Mouse (Mus musculus) NIH3T3 (cell line): ENCODE data around the gene Kirrel.

Experiments
- DNase-seq: peaks from one replicate; pipeline ENCODE4 v3.0.0-alpha.2; 2012; ENCODE audit warnings: low read depth

The Kirrel gene

DNA sequence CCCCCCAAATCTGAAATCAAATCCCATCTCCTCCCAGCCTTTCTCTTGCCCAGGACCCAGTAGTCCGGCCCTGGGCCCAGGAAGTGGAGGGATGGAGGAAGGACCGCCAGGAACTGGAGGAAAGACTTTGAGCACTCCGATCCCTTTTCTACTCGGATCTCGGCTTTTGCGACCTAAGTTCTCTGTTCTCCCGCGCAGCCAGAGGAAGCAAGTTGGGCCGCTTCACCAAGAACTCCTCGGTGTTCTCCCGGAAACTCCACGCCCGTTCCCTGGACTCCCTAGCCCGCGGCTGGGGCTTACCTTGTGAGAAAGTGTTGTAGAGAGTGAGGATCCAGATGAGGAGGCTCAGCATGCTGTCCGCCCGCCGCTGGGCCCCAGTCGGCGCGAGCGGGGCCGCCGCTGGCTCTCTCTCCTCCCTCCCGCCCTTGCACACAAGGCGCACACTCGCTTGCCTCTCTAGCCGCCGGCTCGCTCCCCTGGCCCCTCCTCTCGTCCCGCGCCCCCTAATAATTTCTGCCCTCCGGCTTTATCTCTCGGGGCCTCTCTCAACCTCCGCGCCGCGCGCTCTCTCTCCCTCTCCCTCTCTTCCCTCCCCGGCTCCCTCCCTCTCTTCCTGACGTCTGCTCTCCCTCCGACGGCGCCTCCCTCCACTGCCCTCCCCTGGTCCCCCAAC is at the start of gene Kirrel:
Gene Kirrel (minus strand): TSS at position 652 of the 673 bp plus-strand sequence.
- peak; percentile 95 for DNase-seq

DNA sequence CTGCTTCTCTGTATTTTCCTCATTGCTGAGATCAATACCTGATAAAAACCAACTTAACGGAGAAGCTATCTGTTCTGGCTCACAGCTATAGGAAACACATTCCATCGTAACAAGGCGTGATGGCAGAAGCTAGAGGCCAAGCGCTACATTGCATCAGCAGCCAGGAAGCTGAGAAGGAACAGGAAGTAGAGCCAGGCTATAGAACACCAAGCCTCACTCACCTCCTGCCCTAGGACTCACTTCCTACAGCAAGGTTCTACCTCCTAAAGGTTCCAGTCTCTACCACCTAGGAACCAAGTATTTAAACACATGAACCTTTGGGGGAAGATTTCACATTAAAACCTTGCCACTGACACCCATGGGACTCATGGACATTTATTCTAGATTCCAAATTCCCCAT is 49.1 kb upstream of the Kirrel start:
- DNase-seq = no peak

DNA sequence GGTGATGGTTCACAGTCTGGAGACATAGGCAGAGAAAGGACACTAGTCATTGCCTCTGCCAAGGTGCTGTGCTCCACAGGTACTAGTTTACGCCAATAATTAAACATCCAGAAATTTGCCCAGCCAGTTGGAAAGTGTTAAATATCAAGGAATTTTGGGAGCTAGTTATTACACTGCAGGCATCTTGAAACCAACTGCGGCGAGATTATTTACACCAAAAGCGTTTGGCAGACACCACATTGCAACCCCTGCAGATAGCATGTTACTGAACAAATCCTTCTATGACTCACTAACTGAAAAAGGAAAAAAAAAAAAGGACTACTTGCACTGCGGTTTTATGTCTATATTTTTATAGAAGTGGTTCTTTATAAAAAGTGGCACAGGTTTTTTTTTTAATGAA is 47.8 kb upstream of the Kirrel start:
- DNase-seq = no peak

DNA sequence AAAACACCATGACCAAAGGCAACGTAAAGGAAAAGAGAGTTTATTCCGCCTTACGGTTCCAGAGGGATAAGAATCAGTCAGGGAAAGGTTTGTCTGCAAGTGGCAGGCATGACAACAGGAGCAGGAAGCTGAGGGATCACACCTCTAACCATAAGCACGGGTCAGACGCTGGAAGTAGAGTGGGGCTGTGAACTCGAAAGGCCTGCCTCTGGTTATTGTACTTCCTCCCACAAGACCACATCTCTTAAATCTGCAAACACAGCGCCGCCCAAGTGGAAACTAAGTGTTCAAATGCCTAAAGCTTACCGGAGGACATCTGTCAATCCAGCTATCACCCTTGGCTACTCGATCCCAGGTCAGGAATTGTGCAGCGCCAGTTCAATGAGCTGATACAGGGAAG is 40.6 kb upstream of the Kirrel start:
- no peak for DNase-seq

DNA sequence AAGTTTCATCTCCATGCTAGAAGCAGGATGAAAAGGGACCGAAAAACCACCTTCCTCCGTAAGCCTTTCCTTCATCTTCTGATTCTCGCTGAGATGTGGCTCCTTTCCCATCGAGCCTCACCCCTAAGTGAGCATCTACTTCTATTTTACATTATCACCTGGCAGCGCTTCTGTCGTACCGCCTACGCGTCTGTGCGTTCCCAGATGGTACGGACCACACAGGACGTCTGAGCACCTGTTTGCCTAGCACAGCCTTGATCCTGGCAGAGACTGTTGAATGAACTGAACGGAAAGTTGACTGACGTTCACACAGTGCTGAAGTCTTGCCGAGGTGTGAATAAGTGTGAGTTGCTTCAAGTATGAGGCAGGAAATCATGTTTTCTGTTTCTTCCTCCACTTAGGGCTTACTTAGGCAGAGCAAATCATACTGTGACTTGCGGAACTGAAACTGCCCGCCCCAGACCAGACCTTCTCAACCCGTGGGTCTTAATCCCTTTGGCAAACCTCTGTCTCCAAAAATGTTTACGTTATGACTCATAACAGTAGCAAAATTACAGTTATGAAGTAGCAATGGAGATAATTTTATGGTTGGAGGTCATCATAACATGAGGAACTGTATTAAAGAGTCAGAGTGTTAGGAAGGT is 39.8 kb upstream of the Kirrel start:
- no peak for DNase-seq

DNA sequence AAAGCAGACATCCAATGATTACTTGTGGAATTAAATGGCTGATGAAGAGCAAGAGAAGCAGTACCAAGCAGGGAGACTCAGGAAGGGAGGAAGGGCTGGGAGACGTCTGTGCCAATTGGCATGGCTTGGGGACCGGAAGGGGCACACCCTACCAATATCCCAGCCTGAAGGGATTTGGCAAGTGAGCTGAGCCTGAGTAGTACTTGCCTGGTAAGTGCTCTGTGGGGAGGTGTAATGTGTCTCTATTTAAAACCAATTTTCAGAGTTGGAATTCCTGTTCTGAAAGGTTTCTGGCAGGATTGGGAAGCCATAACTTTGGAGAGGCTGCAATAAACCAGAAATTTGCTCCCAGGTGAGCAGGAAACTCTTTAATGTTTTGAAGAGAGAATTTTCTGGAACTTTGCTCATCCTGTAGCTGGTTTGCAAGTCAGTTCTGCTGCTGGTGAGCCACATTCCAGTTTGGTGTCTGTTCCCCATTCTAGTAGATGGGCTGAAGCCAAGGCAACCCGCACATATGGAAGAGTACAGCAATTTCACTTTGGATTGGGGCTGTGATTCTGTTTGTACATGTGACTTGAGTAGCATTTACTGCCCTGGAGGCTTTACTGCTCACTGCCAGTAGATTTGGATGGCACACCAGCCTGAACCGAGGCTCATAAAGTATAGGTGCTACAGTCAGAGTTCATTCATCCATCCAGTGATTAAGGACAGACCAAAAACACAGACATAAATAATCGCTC is 32.0 kb upstream of the Kirrel start:
- no peak for DNase-seq

DNA sequence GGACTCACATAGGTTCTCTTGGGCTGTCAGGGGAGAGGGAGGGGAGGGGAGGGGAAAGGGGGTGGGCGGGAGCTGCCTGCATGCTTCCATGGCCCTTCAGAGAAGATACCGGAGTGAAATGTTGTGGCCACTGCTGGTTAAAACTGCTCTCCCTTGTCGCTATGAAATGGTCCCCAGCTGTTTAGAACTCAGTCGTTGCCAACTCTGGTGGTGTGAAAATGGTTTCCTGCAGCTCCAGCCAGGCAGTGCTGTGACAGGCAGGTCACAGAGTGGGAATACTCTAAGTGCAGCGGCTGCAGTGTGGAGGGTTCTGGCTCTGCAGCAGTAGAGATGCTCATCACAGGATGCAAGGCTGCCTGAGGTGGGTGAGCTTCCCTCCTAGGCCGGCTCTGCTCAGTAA is 22.1 kb upstream of the Kirrel start:
- DNase-seq = no peak

DNA sequence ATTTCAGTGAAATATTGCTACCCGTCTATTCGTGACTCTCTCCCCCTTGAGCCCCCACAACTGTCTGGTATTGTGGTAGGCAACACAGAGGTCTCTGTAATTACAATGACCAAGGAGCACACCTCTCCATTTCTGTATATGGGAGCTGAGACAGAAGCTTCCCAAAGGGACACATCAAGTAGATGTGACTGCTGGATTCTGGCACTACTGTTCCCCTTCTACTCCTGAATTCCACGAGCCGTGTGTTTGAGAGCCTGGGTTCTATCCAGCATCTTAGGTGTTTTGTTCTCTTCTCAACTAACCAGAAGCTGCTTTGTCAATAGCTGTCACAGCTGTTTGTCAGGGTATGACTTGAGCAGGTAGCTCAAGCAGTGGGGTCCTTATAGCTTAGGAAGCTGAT is 20.5 kb upstream of the Kirrel start:
- no peak for DNase-seq

DNA sequence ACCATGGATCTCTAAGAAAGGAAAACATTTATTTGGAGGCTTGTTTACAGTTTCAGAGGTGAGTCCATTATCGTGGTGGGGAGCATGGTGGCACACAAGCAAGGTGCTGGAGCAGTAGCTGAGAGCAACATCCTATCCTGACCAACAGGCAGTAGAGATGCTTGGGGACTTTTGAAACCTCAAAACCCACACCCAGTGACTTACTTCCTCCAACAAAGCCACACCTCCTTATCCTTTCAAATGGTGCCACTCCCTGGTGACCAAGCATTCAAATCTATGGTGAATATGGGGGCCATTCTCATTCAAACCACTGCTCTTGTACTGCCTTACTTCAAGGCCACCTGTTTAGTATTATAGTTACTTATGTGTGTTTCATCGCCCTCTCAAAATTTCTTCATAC is 20.0 kb upstream of the Kirrel start:
- no peak for DNase-seq

DNA sequence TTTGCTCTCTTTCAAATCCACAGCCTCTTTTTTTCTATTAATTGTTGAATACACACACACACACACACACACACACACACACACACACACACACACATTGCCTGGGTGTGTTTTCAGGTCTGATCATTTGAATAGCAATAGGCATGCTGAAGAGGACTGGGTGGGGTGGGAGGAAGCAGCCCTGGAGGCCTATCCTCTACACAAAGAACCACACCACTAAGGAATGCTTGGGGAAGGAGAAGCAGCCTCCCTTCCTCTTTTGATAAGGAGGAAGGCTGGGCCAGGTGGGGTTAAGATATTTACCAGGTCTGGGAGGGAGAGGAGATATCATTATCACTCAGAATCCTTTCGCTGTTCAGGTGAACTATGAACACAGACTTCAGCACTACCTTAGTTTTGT is 19.2 kb upstream of the Kirrel start:
- no peak for DNase-seq

DNA sequence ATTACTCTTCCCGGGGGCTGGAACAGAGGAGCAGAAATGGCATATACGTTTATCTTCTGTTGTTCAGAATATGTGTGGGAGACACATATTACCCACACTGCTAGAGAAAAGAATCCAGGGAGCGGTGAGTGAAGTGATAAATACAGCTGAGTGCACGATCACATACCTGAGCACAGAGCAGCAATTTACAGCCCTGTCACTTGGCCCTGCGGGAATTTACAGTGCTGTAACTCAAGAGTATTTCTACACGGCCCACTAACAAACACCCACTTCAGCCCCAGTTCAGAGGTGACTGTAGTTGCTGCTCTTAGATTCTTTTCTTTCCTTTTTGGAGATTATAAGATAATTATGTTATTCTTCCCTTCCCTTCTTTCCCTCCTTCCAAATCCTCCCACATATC is 18.8 kb upstream of the Kirrel start:
- no peak for DNase-seq

DNA sequence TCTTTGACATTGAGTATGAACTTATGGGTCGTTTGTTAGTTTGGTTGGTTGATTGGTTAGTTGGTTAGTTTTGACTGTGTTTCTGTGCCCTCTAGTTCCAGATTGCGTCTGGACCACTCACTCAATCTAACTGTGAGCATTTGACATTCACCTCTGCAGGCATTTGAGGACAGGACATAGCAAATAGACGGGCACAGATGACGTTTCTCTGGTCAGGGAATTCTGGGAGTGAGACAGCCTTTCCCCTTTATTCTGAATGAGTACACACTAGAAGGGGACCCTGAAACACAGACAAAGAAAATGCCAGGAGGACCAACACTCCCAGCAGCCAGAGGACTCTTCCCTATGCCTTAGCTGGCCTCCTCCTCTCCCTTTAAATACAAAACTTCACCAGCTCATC is 2.1 kb upstream of the Kirrel start:
- DNase-seq = no peak

DNA sequence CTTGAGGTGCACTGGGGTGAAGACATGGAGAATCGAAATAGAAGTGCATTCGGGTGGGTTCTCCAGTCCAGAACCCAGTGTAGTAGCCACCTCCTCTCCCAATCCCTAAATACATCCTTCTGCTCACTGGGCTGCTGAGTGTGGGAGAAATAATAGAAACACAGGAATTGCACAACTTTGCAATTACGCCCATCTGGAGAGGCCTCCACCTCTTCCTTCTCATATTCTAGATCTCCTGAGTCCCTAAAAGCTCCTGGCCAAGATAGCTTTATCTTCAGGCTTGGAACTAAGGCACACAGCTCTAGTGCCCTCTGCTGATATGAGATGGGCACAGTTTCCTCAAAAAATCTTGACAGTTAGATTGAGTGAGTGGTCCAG is 880 bp upstream of the Kirrel start:
- peak; percentile 84 for DNase-seq

DNA sequence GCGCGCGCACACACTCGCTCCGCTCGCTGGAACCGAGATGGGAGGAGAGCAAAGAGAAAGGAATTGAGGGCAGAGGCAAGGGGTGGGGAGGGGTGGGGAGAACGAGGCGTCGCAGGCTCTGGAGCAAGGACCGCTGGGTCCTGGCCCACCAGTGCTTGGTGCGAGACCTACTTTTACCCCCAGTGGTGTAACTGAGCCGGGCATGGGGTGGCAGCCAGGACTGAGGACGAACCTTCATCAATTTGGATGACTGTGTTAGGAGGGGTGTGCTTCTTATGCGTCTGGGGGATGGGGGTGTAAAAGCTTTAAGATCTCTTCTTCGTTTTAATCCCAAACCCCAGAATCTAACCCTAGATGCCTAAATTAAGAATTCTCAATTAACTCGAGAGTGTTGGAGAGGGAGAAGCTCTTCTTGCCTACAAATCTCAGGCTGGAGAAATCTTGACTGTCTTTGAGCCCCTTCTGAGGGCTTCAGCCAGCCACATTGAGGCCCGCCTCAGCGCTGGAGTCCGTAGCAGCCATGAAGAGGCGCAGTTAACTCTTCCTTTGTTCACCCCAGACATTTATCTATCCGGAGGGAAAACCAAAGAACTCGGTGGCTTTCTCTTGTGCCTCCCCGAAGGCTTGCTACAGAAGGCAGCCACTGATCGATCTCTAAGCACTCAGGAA is 356 bp upstream of the Kirrel start:
- DNase-seq = peak; percentile 53

DNA sequence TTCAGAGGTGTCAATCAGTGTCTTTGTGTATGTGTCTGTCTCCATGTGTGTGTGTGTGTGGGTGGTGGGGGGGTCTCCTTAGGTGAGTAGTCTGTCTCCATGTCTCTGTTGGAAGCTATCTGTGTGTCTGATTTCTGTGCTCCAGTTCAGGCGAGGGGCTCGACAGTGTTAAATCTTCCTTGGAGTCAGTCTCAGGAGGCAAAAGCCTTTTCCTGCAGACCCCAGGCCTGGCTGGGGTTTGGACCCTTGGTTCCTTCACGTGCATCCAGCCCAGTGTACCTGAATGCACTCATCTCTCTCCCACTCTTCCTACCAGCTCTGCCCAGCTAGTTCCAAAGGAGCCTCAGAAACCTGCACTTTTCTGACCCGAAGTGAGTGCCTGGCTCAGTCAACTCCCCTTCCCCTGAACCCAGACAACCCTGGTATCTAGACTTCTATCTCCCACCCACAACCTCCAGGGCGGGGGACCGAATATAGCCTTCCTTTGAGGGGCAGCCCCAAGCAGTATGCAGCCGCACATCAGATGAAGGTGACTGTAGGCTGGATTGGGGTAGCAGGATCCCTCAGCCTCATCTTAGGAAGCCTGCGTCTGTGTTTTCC is 961 bp downstream of the Kirrel start:
- no peak for DNase-seq

DNA sequence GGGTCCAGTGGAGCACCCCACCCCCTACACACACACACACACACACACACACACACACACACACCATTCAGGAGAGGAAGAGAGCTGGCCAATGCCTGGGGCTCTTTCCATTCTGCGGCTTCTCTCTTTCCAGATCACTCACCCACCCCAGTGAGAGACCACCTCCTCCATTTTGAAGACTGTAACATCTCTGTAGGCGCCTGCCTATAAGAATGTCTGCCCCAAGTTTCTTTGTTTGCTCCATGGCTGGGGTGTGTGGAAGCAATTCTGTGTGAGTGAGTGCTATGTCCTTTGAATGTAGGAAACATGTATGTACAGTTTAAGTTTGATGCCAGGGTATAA is 1.5 kb downstream of the Kirrel start:
- peak; percentile 55 for DNase-seq

DNA sequence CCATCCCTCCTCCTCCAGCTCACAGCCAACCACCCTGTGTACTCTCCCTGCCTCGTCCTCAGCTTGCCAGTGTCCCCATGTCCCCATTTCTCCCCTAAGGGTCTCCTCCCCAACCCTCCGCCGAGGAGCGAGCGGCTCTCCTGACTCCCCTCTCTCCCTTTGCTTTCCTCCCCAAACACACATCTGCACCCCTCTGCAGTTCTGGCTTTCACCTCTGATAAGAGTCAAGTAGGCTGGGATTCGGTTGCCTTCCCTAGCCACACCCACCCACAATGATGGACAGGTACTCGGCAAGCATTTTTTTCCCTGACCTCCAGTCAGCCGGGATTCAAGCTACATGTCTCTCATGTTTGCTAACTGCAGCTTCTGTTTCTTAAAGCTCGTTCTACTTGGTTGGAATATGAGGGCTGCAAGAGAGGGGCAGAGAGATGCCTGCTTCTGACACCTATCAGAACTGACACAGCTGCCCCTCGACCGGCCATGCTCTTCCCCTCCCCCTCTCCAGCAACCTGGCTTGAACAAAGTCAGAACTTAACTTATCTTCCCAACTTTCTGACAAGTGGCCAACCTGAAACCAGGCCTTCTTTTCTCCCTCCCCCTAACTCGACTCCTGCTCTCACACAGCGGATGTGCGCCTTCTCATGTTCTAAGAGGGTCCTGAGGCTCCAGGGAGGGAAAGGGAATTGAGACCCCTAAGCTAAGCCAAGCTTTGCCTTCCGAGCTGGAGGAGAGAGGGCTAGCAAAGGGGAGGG is 2.0 kb downstream of the Kirrel start:
- DNase-seq = peak; percentile 80

DNA sequence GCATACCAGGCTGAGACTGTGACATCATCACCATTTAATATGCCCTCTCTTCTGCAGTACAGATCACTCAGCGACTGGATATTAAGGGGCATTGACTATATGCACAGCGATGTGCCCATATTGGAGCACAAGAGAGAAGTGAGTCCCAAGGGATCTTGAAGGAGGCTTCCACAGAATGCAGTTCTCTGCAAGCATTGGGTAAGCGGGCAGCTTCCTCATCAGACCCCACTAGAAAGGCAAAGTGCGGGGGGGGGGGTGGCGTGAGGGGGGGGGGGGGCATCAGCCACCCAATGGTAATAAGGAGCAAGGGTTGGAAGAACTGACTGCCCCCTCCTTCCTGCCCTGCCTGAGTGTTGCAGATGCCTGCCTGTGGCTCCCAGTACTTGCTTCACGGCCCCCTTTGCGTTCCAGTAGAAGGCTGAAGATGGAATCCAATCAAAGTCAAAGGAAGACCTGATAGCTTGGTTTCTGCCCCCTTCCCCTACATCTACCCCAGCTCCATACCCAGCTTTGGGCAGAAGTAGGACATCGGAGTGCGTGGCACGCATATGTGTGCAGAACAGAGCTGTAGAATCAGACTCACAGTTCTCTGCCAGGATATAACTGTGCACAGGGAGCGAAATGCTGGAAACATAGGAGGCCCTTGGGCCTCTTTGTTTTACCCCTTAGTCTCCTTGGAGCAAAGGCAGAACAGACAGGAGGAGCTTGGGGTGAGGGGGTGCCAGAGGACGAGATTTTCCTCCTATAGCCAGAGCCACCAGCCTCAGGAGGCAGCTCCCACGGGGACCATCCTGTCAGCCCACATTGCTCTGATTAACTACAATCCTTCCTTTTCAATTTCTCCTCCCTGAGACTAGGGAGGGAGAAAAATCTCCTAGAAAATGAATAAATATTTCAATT is 3.1 kb downstream of the Kirrel start:
- DNase-seq = no peak

DNA sequence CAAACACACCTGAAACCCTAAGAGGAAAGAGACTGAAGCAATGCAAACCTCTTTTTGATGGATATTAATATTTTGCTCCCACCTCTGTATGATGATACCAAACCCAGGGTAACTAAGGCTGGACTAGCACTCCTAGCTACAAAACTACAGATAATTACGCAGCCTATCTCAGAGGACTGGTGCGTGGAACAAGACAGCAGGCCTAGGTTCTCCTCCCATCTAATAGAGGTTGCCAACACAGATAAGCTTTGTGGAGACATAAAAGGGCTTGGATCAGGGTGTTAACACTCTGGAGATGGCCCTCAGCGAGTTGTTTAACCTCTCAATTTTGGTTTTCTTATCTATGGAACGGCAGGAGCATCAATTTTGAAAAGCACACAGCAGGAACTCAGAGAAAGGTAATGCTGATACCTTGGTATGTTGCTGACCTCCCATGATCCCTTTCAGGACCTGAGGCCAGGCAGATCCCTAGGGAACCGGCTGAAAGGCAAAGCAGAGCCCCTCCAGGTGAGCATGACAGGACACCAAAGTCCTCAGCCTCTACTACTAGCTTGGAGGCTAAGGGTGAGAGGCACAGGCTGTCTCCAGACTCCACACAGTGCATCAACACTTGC is 5.0 kb downstream of the Kirrel start:
- no peak for DNase-seq

DNA sequence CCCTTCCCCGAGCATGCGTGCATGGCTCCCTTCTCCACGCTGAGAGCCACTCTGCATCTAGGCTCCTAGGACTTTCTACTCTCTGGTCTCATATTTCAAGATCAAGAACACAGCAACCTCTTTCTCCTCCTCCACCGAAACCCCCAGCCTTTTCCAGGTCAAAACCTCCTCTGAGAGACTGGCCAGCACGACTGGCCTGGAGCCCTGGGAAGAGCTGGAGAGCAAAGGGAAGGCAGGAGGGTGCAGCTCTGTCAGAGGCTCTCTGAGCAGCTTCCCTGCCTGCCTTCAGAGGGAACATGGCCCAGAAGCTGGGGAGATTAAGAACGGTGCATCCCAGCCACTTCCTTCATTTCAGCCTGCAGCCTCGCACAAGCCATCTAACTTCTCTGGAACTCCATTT is 5.8 kb downstream of the Kirrel start:
- DNase-seq = no peak
